Mouse (Mus musculus) CH12.LX (cell line): ENCODE results near the gene Chrne. TPM values are rescaled to one million over a fixed set of nuclear protein-coding genes. Genes with fewer than 3 reads are reported as not detected.
A peak's percentile ranks its signal among the peaks of the same experiment; 100 is the strongest.

Experiments used
- DNase-seq: peaks from one replicate; pipeline ENCODE4 v3.0.0-alpha.2; 2013; ENCODE audit errors: extremely low read depth
- H3K27ac ChIP-seq: 2 replicates; pipeline ENCODE4 v1.5.1; 2012; ENCODE audit warnings: low read depth, mild to moderate bottlenecking, control low read depth, moderate library complexity; ENCODE audit not compliant: insufficient read depth
- H3K27me3 ChIP-seq: replicated peaks from 2 replicates; pipeline ENCODE3; 2012; ENCODE audit warnings: inconsistent platforms
- H3K36me3 ChIP-seq, 2 experiments: replicated peaks in 1 of 2; 2 replicates each; pipeline versions ENCODE3 to v1.6.1; 2012; ENCODE audit warnings: inconsistent platforms in 1 of 2, low read length in 1 of 2, mild to moderate bottlenecking in 1 of 2, mixed read lengths in 1 of 2, moderate library complexity in 1 of 2; ENCODE audit not compliant: control insufficient read depth in 1 of 2, insufficient read depth in 1 of 2
- H3K4me1 ChIP-seq, 2 experiments: 2 replicates each; pipeline ENCODE4 v1.6.1; 2012; ENCODE audit warnings: inconsistent platforms in 1 of 2, moderate library complexity in 1 of 2; ENCODE audit not compliant: insufficient read depth in 2 of 2, control insufficient read depth in 1 of 2
- H3K4me2 ChIP-seq: 2 replicates; pipeline ENCODE4 v1.6.1; 2012; ENCODE audit warnings: low read depth, mild to moderate bottlenecking, control low read depth; ENCODE audit not compliant: poor library complexity, insufficient read depth, severe bottlenecking
- H3K4me3 ChIP-seq, 3 experiments: fragments of 150-350 bp in 1 of 3; sonication (generic) in 1 of 3; replicated peaks in 1 of 3; 2 replicates each; pipeline versions ENCODE3 to v1.5.1; 2011 to 2012; ENCODE audit warnings: low read depth in 2 of 3, low read length in 2 of 3, mild to moderate bottlenecking in 2 of 3, moderate library complexity in 2 of 3, control low read depth in 1 of 3, improper control_type of control experiment in 1 of 3, inconsistent platforms in 1 of 3, mixed read lengths in 1 of 3; ENCODE audit not compliant: poor library complexity in 1 of 3
- H3K79me2 ChIP-seq: replicated peaks from 2 replicates; pipeline ENCODE4 v1.6.1; 2012; ENCODE audit warnings: mild to moderate bottlenecking, moderate library complexity; ENCODE audit not compliant: control insufficient read depth, poor library complexity, insufficient read depth, severe bottlenecking; ENCODE audit errors: extremely low read depth
- H3K9ac ChIP-seq: 2 replicates; pipeline ENCODE4 v1.6.1; 2012; ENCODE audit warnings: low read depth, mild to moderate bottlenecking, control low read depth, moderate library complexity; ENCODE audit not compliant: insufficient read depth
- H3K9me3 ChIP-seq: replicated peaks from 2 replicates; pipeline ENCODE3; 2012; ENCODE audit warnings: low read length, inconsistent platforms, mixed read lengths
- BHLHE40 ChIP-seq: IDR thresholded peaks from 2 replicates; pipeline ENCODE4 v1.6.1; 2011; ENCODE audit warnings: mild to moderate bottlenecking, low read depth, low read length, improper control_type of control experiment
- CHD1 ChIP-seq: IDR thresholded peaks from 2 replicates; pipeline ENCODE4 v1.6.1; 2012; ENCODE audit warnings: low read depth, low read length, improper control_type of control experiment, inconsistent platforms
- E2F4 ChIP-seq: IDR thresholded peaks from 2 replicates; pipeline ENCODE4 v1.6.1; 2011; ENCODE audit warnings: low read depth, low read length, improper control_type of control experiment; ENCODE audit not compliant: insufficient replicate concordance
- GABPA ChIP-seq: IDR thresholded peaks from 2 replicates; pipeline ENCODE4 v1.6.1; 2012; ENCODE audit warnings: low read depth, low read length, improper control_type of control experiment, inconsistent platforms; ENCODE audit not compliant: insufficient replicate concordance
- IRF4 ChIP-seq: IDR thresholded peaks from 2 replicates; pipeline ENCODE4 v1.6.1; 2014; ENCODE audit warnings: low read depth, mild to moderate bottlenecking, inconsistent platforms, low read length, improper control_type of control experiment
- JUND ChIP-seq: conservative IDR thresholded peaks from 2 replicates; pipeline ENCODE4 v1.6.1; 2011; ENCODE audit warnings: low read depth, low read length, improper control_type of control experiment
- MAFK ChIP-seq: IDR thresholded peaks from 2 replicates; pipeline ENCODE4 v1.6.1; 2011; ENCODE audit warnings: low read length, improper control_type of control experiment; ENCODE audit not compliant: insufficient replicate concordance
- MAX ChIP-seq: IDR thresholded peaks from 2 replicates; pipeline ENCODE4 v1.6.1; 2011; ENCODE audit warnings: low read length, improper control_type of control experiment
- MEF2A ChIP-seq: IDR thresholded peaks from 2 replicates; pipeline ENCODE4 v1.6.1; 2014; ENCODE audit warnings: low read depth, mild to moderate bottlenecking, inconsistent platforms, low read length, improper control_type of control experiment, borderline replicate concordance
- MXI1 ChIP-seq: IDR thresholded peaks from 2 replicates; pipeline ENCODE4 v1.6.1; 2011; ENCODE audit warnings: mild to moderate bottlenecking, low read depth, low read length, improper control_type of control experiment
- MYC ChIP-seq: IDR thresholded peaks from 2 replicates; pipeline ENCODE4 v1.6.1; 2011; ENCODE audit warnings: low read depth, mild to moderate bottlenecking, improper control_type of control experiment, low read length
- NELFE ChIP-seq: IDR thresholded peaks from 2 replicates; pipeline ENCODE4 v1.6.1; 2011; ENCODE audit warnings: low read depth, low read length, improper control_type of control experiment
- NRF1 ChIP-seq: IDR thresholded peaks from 2 replicates; pipeline ENCODE4 v1.6.1; 2014; ENCODE audit warnings: low read depth, mild to moderate bottlenecking, inconsistent platforms, low read length, improper control_type of control experiment, moderate library complexity
- PAX5 ChIP-seq: IDR thresholded peaks from 2 replicates; pipeline ENCODE4 v1.6.1; 2012; ENCODE audit warnings: low read length, inconsistent platforms, mixed read lengths
- POLR2A ChIP-seq: IDR thresholded peaks from 2 replicates; pipeline ENCODE4 v1.6.1; 2011; ENCODE audit warnings: low read depth, mild to moderate bottlenecking, improper control_type of control experiment, low read length
- RAD21 ChIP-seq: IDR thresholded peaks from 2 replicates; pipeline ENCODE4 v1.6.1; 2011; ENCODE audit warnings: low read depth, mild to moderate bottlenecking, low read length, improper control_type of control experiment, moderate library complexity
- SMC3 ChIP-seq: IDR thresholded peaks from 2 replicates; pipeline ENCODE4 v1.6.1; 2011; ENCODE audit warnings: low read depth, low read length, improper control_type of control experiment
- TBP ChIP-seq: conservative IDR thresholded peaks from 2 replicates; pipeline ENCODE4 v1.6.1; 2011; ENCODE audit warnings: low read depth, low read length, improper control_type of control experiment
- TCF12 ChIP-seq: IDR thresholded peaks from 2 replicates; pipeline ENCODE4 v1.6.1; 2014; ENCODE audit warnings: low read depth, mild to moderate bottlenecking, inconsistent platforms, low read length, improper control_type of control experiment
- UBTF ChIP-seq: IDR thresholded peaks from 2 replicates; pipeline ENCODE4 v1.6.1; 2012; ENCODE audit warnings: low read depth, mild to moderate bottlenecking, inconsistent platforms, low read length, improper control_type of control experiment, moderate library complexity
- USF1 ChIP-seq: IDR thresholded peaks from 2 replicates; pipeline ENCODE4 v1.6.1; 2014; ENCODE audit warnings: low read depth, mild to moderate bottlenecking, inconsistent platforms, low read length, improper control_type of control experiment
- USF2 ChIP-seq: conservative IDR thresholded peaks from 2 replicates; pipeline ENCODE4 v1.6.1; 2011; ENCODE audit warnings: low read depth, low read length, improper control_type of control experiment
- ZC3H11A ChIP-seq: IDR thresholded peaks from 2 replicates; pipeline ENCODE4 v1.6.1; 2012; ENCODE audit warnings: low read depth, mild to moderate bottlenecking, inconsistent platforms, low read length, improper control_type of control experiment
- ZKSCAN1 ChIP-seq: IDR thresholded peaks from 2 replicates; pipeline ENCODE4 v1.6.1; 2012; ENCODE audit warnings: low read depth, inconsistent platforms, low read length, improper control_type of control experiment, borderline replicate concordance
- dilution Hi-C: fragments of 300-500 bp; cut with MboI; formaldehyde crosslinking; loops from 2 replicates; pipeline ENCODE4 v1.14.3; 2020; ENCODE audit warnings: low sequenced_read_pairs; ENCODE audit not compliant: extremely low pct_unique_long_range_greater_than_20kb, extremely low pct_ligation_motif_present
- in situ Hi-C: fragments of 300-500 bp; cut with MboI; formaldehyde crosslinking; loops from 3 replicates; pipeline ENCODE4 v1.14.3; 2019; ENCODE audit warnings: low sequenced_read_pairs, low pct_ligation_motif_present, low pct_unique_long_range_greater_than_20kb, mixed read lengths
- polyA plus RNA-seq: library from polyadenylated mRNA; unstranded; fragments of >175 nt; gene quantifications from 2 replicates; pipeline ENCODE4 v1.2.1, GENCODE M21; 2012; ENCODE audit warnings: low read depth; ENCODE audit not compliant: insufficient read length
- total RNA-seq, 2 experiments: library from RNA; depleted of rRNA; stranded (reverse); fragments of 300-350 nt in 1 of 2; fragments of >200 nt in 1 of 2; gene quantifications; 2 replicates each; pipeline ENCODE4 v1.2.3; 2012 to 2014

Gene Chrne
- total and polyA plus RNA-seq, 3 experiments: not detected

DNA sequence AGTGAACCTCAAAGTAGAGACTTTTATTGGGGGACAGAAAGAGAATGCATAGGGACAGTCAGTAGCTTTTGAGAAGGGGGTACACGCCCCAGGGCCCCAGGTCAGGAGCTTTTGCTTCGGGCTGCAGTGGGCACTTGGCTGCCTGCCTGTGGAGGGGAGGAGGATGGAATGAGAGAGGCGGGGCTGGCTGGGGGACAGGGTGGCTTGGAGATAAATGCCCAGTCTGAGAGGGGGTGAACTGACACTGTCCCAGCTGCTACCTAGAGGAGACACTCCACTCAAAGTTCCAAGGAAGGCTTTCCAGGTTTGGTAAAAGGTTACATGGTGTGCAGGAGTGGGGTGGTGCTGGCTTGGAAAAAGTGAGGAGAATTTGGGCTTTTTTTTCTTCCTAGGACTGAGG, 37.9 kb upstream of the Chrne start, which contains the start of gene Eno3:
Eno3 (plus strand) TSS at position 239 of the 400 bp plus-strand sequence.
- H3K4me1 ChIP-seq: peaks cover 7 to 32% of the 10 kb centered on the region in 2 experiments
- H3K27me3 ChIP-seq: no peaks in the 10 kb centered on the region
- H3K4me2 ChIP-seq: peak within 1 kb of the TSS; percentile 62
- DNase-seq: no peak
- no peak for TF ChIP-seq NRF1
- TF ChIP-seq MEF2A: no peak
- TF ChIP-seq TCF12: no peak
- no peak for TF ChIP-seq PAX5
- no peak for TF ChIP-seq USF1
- no peak for TF ChIP-seq SMC3
- no peak for TF ChIP-seq MXI1
- TF ChIP-seq UBTF: no peak
- no peak for TF ChIP-seq ZC3H11A
- TF ChIP-seq RAD21: no peak
- TF ChIP-seq MYC: no peak
- TF ChIP-seq ZKSCAN1: no peak
- TF ChIP-seq E2F4: no peak
- TF ChIP-seq NELFE: no peak
- TF ChIP-seq MAFK: no peak
- no peak for TF ChIP-seq POLR2A
- no peak for TF ChIP-seq IRF4
- no peak for TF ChIP-seq USF2
- TF ChIP-seq TBP: no peak
- in situ Hi-C loops: no loop called here
- H3K9me3 ChIP-seq: no peaks in the 10 kb centered on the region
- peak within 1 kb of the TSS; percentile 30 to 78 (median 65) for H3K4me3 ChIP-seq
- H3K79me2 ChIP-seq: peaks cover 24% of the 10 kb centered on the region
- H3K27ac ChIP-seq: peak within 1 kb of the TSS; percentile 95
- dilution Hi-C loops: no loop called here
- H3K36me3 ChIP-seq: peaks cover 14 to 46% of the 10 kb centered on the region in 2 experiments
- H3K9ac ChIP-seq: peak within 1 kb of the TSS; percentile 90

GRCm38 (mm10) chr11:70656456-70656927, 37.5 kb upstream of the Chrne start:
- in situ Hi-C loops (no loop called here), dilution Hi-C loops (no loop called here)
- no peaks in the 10 kb centered on the region for H3K9me3 ChIP-seq
- DNase-seq: peak; percentile 41
- peaks cover 13 to 46% of the 10 kb centered on the region in 2 experiments for H3K36me3 ChIP-seq
- TF ChIP-seq MAX (peak; percentile 76), MYC (0 out of 2 replicates have a peak, but pooled peaks have one; percentile 15), CHD1 (0 out of 2 replicates have a peak, but pooled peaks have one; percentile 18), BHLHE40 (peak; percentile 74), JUND (no peak), GABPA (no peak), NELFE (no peak)
- H3K27ac ChIP-seq: peak overlapping the region; percentile 95; the same call in 1 of the 2 replicates
- peaks cover 29% of the 10 kb centered on the region for H3K79me2 ChIP-seq
- peak overlapping the region; percentile 62; the same call in 1 of the 2 replicates for H3K4me2 ChIP-seq
- peak overlapping the region; percentile 90 for H3K9ac ChIP-seq
- H3K4me1 ChIP-seq: peaks cover 7 to 36% of the 10 kb centered on the region in 2 experiments
- peak overlapping the region; percentile 30 to 78 (median 65) for H3K4me3 ChIP-seq
- H3K27me3 ChIP-seq: no peaks in the 10 kb centered on the region
